Mouse (Mus musculus) embryonic facial prominence, embryonic 10.5 days (tissue): ENCODE measurements at regions not wholly inside any gene's neighbourhood (a gene's known extent, or its start where the extent isn't known, plus 50 kb on each side); places are given as distances from the start of the nearest gene placed in this dataset.

Experiments
- DNase-seq: peaks from one replicate; pipeline ENCODE4 v3.0.0-alpha.2; 2017; ENCODE audit warnings: low spot score
- H3K27ac ChIP-seq: fragments of 300-500 bp; sonication (generic); replicated peaks from 2 replicates; pipeline ENCODE4 v1.5.1; 2016; ENCODE audit warnings: mild to moderate bottlenecking
- H3K27me3 ChIP-seq: fragments of 300-500 bp; sonication (generic); replicated peaks from 2 replicates; pipeline ENCODE4 v1.6.1; 2016; ENCODE audit warnings: low read depth, mild to moderate bottlenecking; ENCODE audit not compliant: poor library complexity, severe bottlenecking
- H3K36me3 ChIP-seq: fragments of 300-500 bp; sonication (generic); replicated peaks from 2 replicates; pipeline ENCODE4 v1.6.1; 2016; ENCODE audit warnings: mild to moderate bottlenecking, moderate library complexity
- H3K4me1 ChIP-seq: fragments of 300-500 bp; sonication (generic); 2 replicates; pipeline ENCODE4 v1.6.1; 2016
- H3K4me3 ChIP-seq: fragments of 300-500 bp; sonication (generic); 2 replicates; pipeline ENCODE4 v1.5.1; 2016; ENCODE audit warnings: mild to moderate bottlenecking, moderate library complexity
- H3K9me3 ChIP-seq: fragments of 300-500 bp; sonication (generic); 2 replicates; pipeline ENCODE4 v1.6.1; 2016; ENCODE audit warnings: mild to moderate bottlenecking
- WGBS: fragments of 180-500 bp; shearing (Covaris S2); methylation state at CpG from one replicate; pipeline ENCODE4 v1.1.7; 2016; 5-methylcytosine and 5-hydroxymethylcytosine counted together

- no peak for DNase-seq
- H3K36me3 ChIP-seq: no peaks in the 10 kb centered on the region
- H3K4me1 ChIP-seq: no peaks in the 10 kb centered on the region
- 95% methylated on average over 1 of the region's 1 CpGs for WGBS
- no peak overlapping the region for H3K4me3 ChIP-seq
- H3K27me3 ChIP-seq: no peaks in the 10 kb centered on the region
- H3K9me3 ChIP-seq: no peaks in the 10 kb centered on the region
- H3K27ac ChIP-seq: no peak overlapping the region
Observed at GRCm38 (mm10) chr5:44319626-44320025, 93.2 kb upstream of the Tapt1 start.

GRCm38 (mm10) chr5:44306769-44307557 is 80.5 kb upstream of the Tapt1 start:
- Histone ChIP-seq H3K27ac (0 out of 2 replicates have a peak overlapping the region, but pooled peaks have one; percentile 30), H3K4me1 (peaks cover 13% of the 10 kb centered on the region), H3K4me3 (peak overlapping the region; percentile 28; the same call in 1 of the 2 replicates), H3K36me3 (no peaks in the 10 kb centered on the region), H3K27me3 (peaks cover 9% of the 10 kb centered on the region; the same call in 1 of the 2 replicates), H3K9me3 (no peaks in the 10 kb centered on the region)
- peak; percentile 49 for DNase-seq
- 13% methylated on average over 16 of the region's 16 CpGs for WGBS

DNA sequence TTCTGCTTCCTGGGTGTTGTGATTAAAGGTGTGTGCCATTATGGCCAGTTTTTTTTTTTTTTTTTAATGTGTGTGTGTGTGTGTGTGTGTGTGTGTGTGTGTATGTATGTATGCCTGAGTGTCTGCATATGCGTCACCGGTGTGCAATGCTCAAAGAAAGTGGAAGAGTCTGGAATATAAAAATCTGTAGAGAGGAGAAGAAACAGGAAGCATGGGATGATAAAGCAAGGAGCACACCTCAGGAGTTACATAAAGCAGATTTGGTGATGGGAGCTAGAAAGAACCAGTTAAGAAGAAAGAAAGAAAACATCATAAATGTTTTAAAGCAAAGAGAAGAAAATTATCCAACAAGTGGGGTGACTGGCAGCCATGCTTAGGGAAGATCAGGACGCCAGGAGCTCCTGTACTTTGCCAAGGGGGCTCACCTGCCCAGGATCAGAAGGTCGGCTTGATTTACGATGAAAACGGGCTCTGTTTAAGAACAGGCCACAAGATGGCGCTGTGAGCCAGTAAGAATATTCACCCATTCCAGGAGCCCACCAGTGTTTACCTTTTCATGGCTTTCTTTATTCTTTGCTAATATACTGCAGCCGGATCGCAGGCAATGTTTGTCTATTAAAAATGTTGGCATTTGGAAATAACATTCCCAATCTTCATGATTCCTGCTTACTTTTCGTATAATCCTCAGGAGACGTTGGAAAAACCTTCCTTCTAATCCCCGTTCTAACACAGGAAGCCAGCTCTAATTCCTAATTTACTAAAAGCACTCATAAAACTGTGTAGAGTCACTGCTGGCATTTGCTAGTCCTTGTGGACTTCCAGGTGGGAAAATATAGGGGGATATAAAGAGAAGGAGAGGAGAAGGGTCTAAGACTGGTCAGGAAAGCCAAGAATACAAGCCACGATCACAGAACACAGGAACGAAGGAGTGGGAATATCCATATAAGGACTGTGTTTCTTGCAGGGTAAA is 77.7 kb upstream of the Tapt1 start:
- Histone ChIP-seq H3K36me3 (no peaks in the 10 kb centered on the region), H3K4me3 (0 out of 2 replicates have a peak overlapping the region, but pooled peaks have one; percentile 28)

DNA sequence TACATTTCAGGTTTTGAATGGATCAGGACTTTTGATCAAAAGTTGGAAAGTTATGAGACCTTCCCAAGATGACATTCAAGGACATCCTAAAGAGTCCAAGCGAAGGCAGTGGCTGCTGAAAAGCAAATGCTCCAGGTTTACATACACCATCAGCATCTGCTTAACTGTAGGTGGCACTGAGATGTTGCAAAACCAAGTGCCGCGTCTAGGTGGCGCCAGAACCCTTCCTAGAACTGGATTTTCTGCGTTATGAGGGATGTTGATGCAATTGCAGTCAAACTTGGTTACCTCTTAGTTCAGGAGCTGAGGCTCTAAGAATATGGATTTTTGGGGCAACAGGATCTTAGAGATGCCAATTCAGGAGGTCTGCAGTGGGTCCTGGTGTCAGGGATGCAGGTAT is 58.0 kb upstream of the Tapt1 start:
- no peaks in the 10 kb centered on the region for H3K9me3 ChIP-seq
- H3K36me3 ChIP-seq: no peaks in the 10 kb centered on the region
- no peak overlapping the region for H3K27ac ChIP-seq
- no peaks in the 10 kb centered on the region for H3K27me3 ChIP-seq
- no peak overlapping the region for H3K4me3 ChIP-seq
- H3K4me1 ChIP-seq: no peaks in the 10 kb centered on the region
- 14% methylated on average over 5 of the region's 5 CpGs for WGBS
- peak; percentile 82 for DNase-seq

More for the DNA sequence above, 77.7 kb upstream of the Tapt1 start:
- peaks cover 13% of the 10 kb centered on the region for H3K4me1 ChIP-seq
- 31% methylated on average over 14 of the region's 14 CpGs for WGBS
- H3K27me3 ChIP-seq: peaks cover 11% of the 10 kb centered on the region; the same call in 1 of the 2 replicates
- peak; percentile 72 for DNase-seq
- no peaks in the 10 kb centered on the region for H3K9me3 ChIP-seq
- H3K27ac ChIP-seq: 0 out of 2 replicates have a peak overlapping the region, but pooled peaks have one; percentile 14
